8 mouse cellular contexts compared by ENCODE assay signal in genomic region chr14:121082341-121082740, GRCm38 (mm10). TPM values are rescaled to one million over a fixed set of nuclear protein-coding genes. Genes with fewer than 3 reads are reported as not detected.
DNase-seq lines count a peak whose midpoint lies in the region; ATAC-seq and TF ChIP-seq lines count a peak whose summit lies in the region.

No protein-coding gene starts in this region.

- no peak overlapping the region for H3K27ac ChIP-seq in heart, embryonic 12.5 days (ENCODE audit: poor library complexity, severe bottlenecking)
- H3K27ac ChIP-seq in embryonic fibroblast, embryonic 13.5 days (ENCODE audit: insufficient read depth, low read length), result peak overlapping the region; percentile 62
- no peak overlapping the region for H3K27ac ChIP-seq in limb, embryonic 14.5 days (replicated peaks; ENCODE audit: low read depth, low read length)
- H3K27ac ChIP-seq in stomach, postnatal 0 days (replicated peaks), result peak overlapping the region; percentile 49; the same call in 1 of the 2 replicates

- no peak for TF ChIP-seq EP300 in stomach, postnatal 0 days (optimal IDR thresholded peaks at IDR 0.05)

- no peak overlapping the region for H3K4me3 ChIP-seq in heart, embryonic 12.5 days
- no peak overlapping the region for H3K4me3 ChIP-seq in embryonic fibroblast, embryonic 13.5 days (ENCODE audit: insufficient read depth, low read length)
- no peak overlapping the region for H3K4me3 ChIP-seq in limb, embryonic 14.5 days (replicated peaks; ENCODE audit: low read length)
- H3K4me3 ChIP-seq in stomach, postnatal 0 days (ENCODE audit: low read depth, low read length), result no peak overlapping the region

- H3K36me3 ChIP-seq in heart, embryonic 12.5 days, result peaks cover 34% of the 10 kb centered on the region
- peaks cover 23% of the 10 kb centered on the region for H3K36me3 ChIP-seq in limb, embryonic 14.5 days (ENCODE audit: control insufficient read depth, insufficient read depth, low read length)
- no peaks in the 10 kb centered on the region; the same call in 1 of the 2 replicates for H3K36me3 ChIP-seq in stomach, postnatal 0 days (ENCODE audit: control insufficient read depth, insufficient read depth, low read length)

- TF ChIP-seq CTCF in embryonic fibroblast, embryonic 13.5 days (IDR thresholded peaks at IDR 0.05; ENCODE audit: borderline replicate concordance, insufficient read depth, low read length), result no peak
- TF ChIP-seq CTCF in stomach, postnatal 0 days (IDR thresholded peaks at IDR 0.05; ENCODE audit: low read depth), result no peak

- intact Hi-C loops in heart, postnatal 10 days (cut with DNase I), result no loop called here

- DNase-seq in heart, adult 11 months, result peak; percentile 95
- DNase-seq in heart, postnatal 10 days, result peak; percentile 63 to 69
- DNase-seq in limb, embryonic 14.5 days (ENCODE audit: low spot score), result no peak
- DNase-seq in stomach, postnatal 0 days (ENCODE audit: low spot score), result no peak
- DNase-seq in embryo, embryonic 9.5 days (ENCODE audit: extremely low spot score), result no peak

- H3K9me3 ChIP-seq in heart, embryonic 12.5 days (replicated peaks), result no peaks in the 10 kb centered on the region
- H3K9me3 ChIP-seq in limb, embryonic 14.5 days (ENCODE audit: control insufficient read depth, low read length), result no peaks in the 10 kb centered on the region
- H3K9me3 ChIP-seq in stomach, postnatal 0 days (ENCODE audit: control insufficient read depth, low read length), result no peaks in the 10 kb centered on the region

- no peak for ATAC-seq in heart, embryonic 12.5 days (ENCODE audit: insufficient number of reproducible peaks, low FRiP score)
- ATAC-seq in limb, embryonic 14.5 days (ENCODE audit: low FRiP score, low read depth), result peak; percentile 44
- ATAC-seq in stomach, postnatal 0 days (ENCODE audit: low FRiP score, low TSS enrichment), result peak; percentile 87
- ATAC-seq in megakaryocyte, adult 5-6 weeks (ENCODE audit: poor library complexity, severe bottlenecking), result no peak

- WGBS in heart, embryonic 12.5 days, result 54% methylated on average over 7 of the region's 7 CpGs
- WGBS in limb, embryonic 14.5 days, result 61% methylated on average over 7 of the region's 7 CpGs
- WGBS in stomach, postnatal 0 days, result 11% methylated on average over 7 of the region's 7 CpGs

- H3K27me3 ChIP-seq in heart, embryonic 12.5 days (replicated peaks), result no peaks in the 10 kb centered on the region
- no peaks in the 10 kb centered on the region for H3K27me3 ChIP-seq in limb, embryonic 14.5 days (ENCODE audit: control insufficient read depth, insufficient read depth, low read length)
- H3K27me3 ChIP-seq in stomach, postnatal 0 days (ENCODE audit: control insufficient read depth, insufficient read depth, low read length), result no peaks in the 10 kb centered on the region

- TF ChIP-seq POLR2A in embryonic fibroblast, embryonic 13.5 days (IDR thresholded peaks at IDR 0.05; ENCODE audit: low read depth, low read length), result no peak
- no peak for TF ChIP-seq POLR2A in limb, embryonic 14.5 days (IDR thresholded peaks at IDR 0.05; ENCODE audit: borderline replicate concordance, extremely low read depth, insufficient read depth, insufficient read length)

- H3K4me1 ChIP-seq in heart, embryonic 12.5 days (replicated peaks), result peaks cover 22% of the 10 kb centered on the region
- peaks cover 5% of the 10 kb centered on the region; the same call in 1 of the 2 replicates for H3K4me1 ChIP-seq in embryonic fibroblast, embryonic 13.5 days (ENCODE audit: control insufficient read depth, insufficient read depth, low read length)
- H3K4me1 ChIP-seq in limb, embryonic 14.5 days (ENCODE audit: control insufficient read depth, insufficient read depth, low read length), result no peaks in the 10 kb centered on the region
- H3K4me1 ChIP-seq in stomach, postnatal 0 days (replicated peaks; ENCODE audit: control insufficient read depth, insufficient read depth), result no peaks in the 10 kb centered on the region

- no peak overlapping the region for H3K9ac ChIP-seq in heart, embryonic 12.5 days
- H3K9ac ChIP-seq in limb, embryonic 14.5 days (ENCODE audit: low read depth, low read length, severe bottlenecking), result no peak overlapping the region
- no peak overlapping the region for H3K9ac ChIP-seq in stomach, postnatal 0 days (ENCODE audit: low read length)

- no peak overlapping the region for H3K4me2 ChIP-seq in heart, embryonic 12.5 days
- no peak overlapping the region for H3K4me2 ChIP-seq in limb, embryonic 14.5 days (replicated peaks; ENCODE audit: low read depth, low read length, severe bottlenecking)
- H3K4me2 ChIP-seq in stomach, postnatal 0 days (replicated peaks; ENCODE audit: low read depth), result no peak overlapping the region

RNA-seq across cellular contexts. Expression of gene Farp1, which starts 47.3 kb away (rescaled TPM):
- polyA plus RNA-seq in heart, embryonic 12.5 days (2016; fragmentation: Nextera tagmentation; extraction: Ambion mirVana), result 32.4 and 33.0 TPM in 2 replicates
- 127 and 142 TPM in 2 replicates for polyA plus RNA-seq in embryonic fibroblast, embryonic 13.5 days (2011; ENCODE audit: insufficient read length, low read depth, missing spikeins)
- total RNA-seq in heart, postnatal 10 days (2021), result 10 to 100 TPM; 31.1 to 32.8 TPM
- 78.5 and 91.4 TPM in 2 replicates for polyA plus RNA-seq in limb, embryonic 14.5 days (2012; rRNA removed)
- 43.3 and 51.4 TPM in 2 replicates for polyA plus RNA-seq in limb, embryonic 14.5 days (2014; fragmentation: Nextera tagmentation; extraction: Ambion mirVana)
- polyA plus RNA-seq in stomach, postnatal 0 days (2015; fragmentation: Nextera tagmentation; extraction: Ambion mirVana), result 4.6 and 5.8 TPM in 2 replicates
- 0.33 and 0.75 TPM in 2 replicates for total RNA-seq in megakaryocyte, adult 5-6 weeks (2015)
- total RNA-seq in megakaryocyte, adult 5-6 weeks (2017), result 0.37 and 1.8 TPM in 2 replicates

Comparison
In these comparisons a context has a peak if more than half of its experiments do, and no peak if none do; other contexts are left out.
1. DNase-seq: peak in heart, adult 11 months (single experiment) and heart, postnatal 10 days (2 of 2); none in limb, embryonic 14.5 days (single experiment), stomach, postnatal 0 days (single experiment) and embryo, embryonic 9.5 days (single experiment).
2. ATAC-seq: peak in limb, embryonic 14.5 days (single experiment) and stomach, postnatal 0 days (single experiment); none in heart, embryonic 12.5 days (single experiment) and megakaryocyte, adult 5-6 weeks (single experiment).
3. H3K27ac ChIP-seq: peak in embryonic fibroblast, embryonic 13.5 days (single experiment) and stomach, postnatal 0 days (single experiment); none in heart, embryonic 12.5 days (single experiment) and limb, embryonic 14.5 days (single experiment).